Mouse (Mus musculus) heart, embryonic 11.5 days (tissue): ENCODE measurements around the gene Trim80. TPM values are rescaled to one million over a fixed set of nuclear protein-coding genes. Genes with fewer than 3 reads are reported as not detected.
"Not testable (repeated sequence)": the region's sequence is repeated elsewhere in the genome, so short reads cannot be mapped to it uniquely, and the experiment has no call there.

Source experiments
- ATAC-seq: fragments of 200-750 bp; cut with Nextera tagmentation; replicated peaks from 2 replicates; pipeline ENCODE4 v1.8.0; 2017; ENCODE audit warnings: moderate library complexity; ENCODE audit not compliant: insufficient number of reproducible peaks, low FRiP score, low TSS enrichment
- H3K27ac ChIP-seq: fragments of 300-500 bp; sonication (generic); 2 replicates; pipeline ENCODE4 v1.5.1; 2014; ENCODE audit warnings: mild to moderate bottlenecking, low read depth, low read length
- H3K27me3 ChIP-seq: fragments of 300-500 bp; sonication (generic); 2 replicates; pipeline ENCODE4 v1.6.1; 2014; ENCODE audit warnings: mild to moderate bottlenecking, low read length, mixed read lengths; ENCODE audit not compliant: control insufficient read depth, insufficient read depth
- H3K36me3 ChIP-seq: fragments of 300-500 bp; sonication (generic); 2 replicates; pipeline ENCODE4 v1.6.1; 2014; ENCODE audit warnings: mild to moderate bottlenecking, low read length, moderate library complexity, mixed read lengths; ENCODE audit not compliant: control insufficient read depth, insufficient read depth
- H3K4me1 ChIP-seq: fragments of 300-500 bp; sonication (generic); 2 replicates; pipeline ENCODE4 v1.6.1; 2014; ENCODE audit warnings: low read length; ENCODE audit not compliant: control insufficient read depth, insufficient read depth
- H3K4me2 ChIP-seq: fragments of 300-500 bp; sonication (generic); 2 replicates; pipeline ENCODE4 v1.6.1; 2014; ENCODE audit warnings: mild to moderate bottlenecking, moderate library complexity
- H3K4me3 ChIP-seq: fragments of 300-500 bp; sonication (generic); 2 replicates; pipeline ENCODE4 v1.5.1; 2014; ENCODE audit warnings: low read depth, low read length
- H3K9ac ChIP-seq: fragments of 300-500 bp; sonication (generic); 2 replicates; pipeline ENCODE4 v1.6.1; 2014; ENCODE audit warnings: mild to moderate bottlenecking, low read depth, low read length, moderate library complexity
- H3K9me3 ChIP-seq: fragments of 300-500 bp; sonication (generic); replicated peaks from 2 replicates; pipeline ENCODE4 v1.6.1; 2016; ENCODE audit warnings: low read length; ENCODE audit not compliant: control insufficient read depth
- WGBS: fragments of 180-500 bp; shearing (Covaris S2); extraction: QIAGEN DNeasy Blood & Tissue Kit; methylation state at CpG from one replicate; pipeline ENCODE4 v1.1.7; 2014; ENCODE audit not compliant: insufficient replicate concordance; 5-methylcytosine and 5-hydroxymethylcytosine counted together
- polyA plus RNA-seq: library from polyadenylated mRNA; unstranded; fragments of >200 nt; fragmentation: Nextera tagmentation; extraction: Ambion mirVana; gene quantifications from 2 replicates; pipeline ENCODE4 v1.2.1, GENCODE M21; 2014

Trim80 gene
- polyA plus RNA-seq, 1 experiment from 2014 or later: 0.26 TPM

DNA sequence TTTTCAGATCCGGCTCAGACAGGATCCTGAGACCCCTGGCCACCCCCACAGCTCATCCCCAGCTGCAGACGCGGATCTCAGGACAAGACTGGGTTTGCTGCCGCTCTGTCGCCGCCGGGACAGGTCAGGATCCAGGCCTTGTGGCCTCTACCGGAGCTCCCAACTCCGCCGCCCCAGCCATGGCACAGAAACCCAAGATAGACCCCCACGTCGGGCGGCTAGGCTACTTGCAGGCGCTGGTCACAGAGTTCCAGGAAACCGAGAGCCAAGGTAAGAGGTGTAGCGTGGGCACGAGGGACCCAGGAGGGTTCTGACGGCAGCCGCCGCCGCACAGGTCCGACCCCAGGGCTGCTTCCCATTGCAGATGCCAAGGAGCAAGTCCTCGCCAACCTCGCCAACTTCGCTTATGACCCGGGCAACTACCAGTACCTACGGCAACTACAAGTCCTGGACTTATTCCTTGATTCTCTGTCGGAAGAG is 35.5 kb downstream of the Trim80 start:
- H3K4me2 ChIP-seq: peak overlapping the region; percentile 98
- H3K9ac ChIP-seq: peak overlapping the region; percentile 87
- H3K4me1 ChIP-seq: peaks cover 31% of the 10 kb centered on the region
- peak overlapping the region; percentile 92 for H3K4me3 ChIP-seq
- 5% methylated on average over 28 of the region's 28 CpGs for WGBS
- peak overlapping the region; percentile 15; the same call in 1 of the 2 replicates for H3K27ac ChIP-seq
- no peaks in the 10 kb centered on the region for H3K27me3 ChIP-seq
- H3K36me3 ChIP-seq: no peaks in the 10 kb centered on the region; the same call in 1 of the 2 replicates
- no peaks in the 10 kb centered on the region for H3K9me3 ChIP-seq
- ATAC-seq: 0 out of 2 replicates have a peak, but pooled peaks have one; percentile 4

DNA sequence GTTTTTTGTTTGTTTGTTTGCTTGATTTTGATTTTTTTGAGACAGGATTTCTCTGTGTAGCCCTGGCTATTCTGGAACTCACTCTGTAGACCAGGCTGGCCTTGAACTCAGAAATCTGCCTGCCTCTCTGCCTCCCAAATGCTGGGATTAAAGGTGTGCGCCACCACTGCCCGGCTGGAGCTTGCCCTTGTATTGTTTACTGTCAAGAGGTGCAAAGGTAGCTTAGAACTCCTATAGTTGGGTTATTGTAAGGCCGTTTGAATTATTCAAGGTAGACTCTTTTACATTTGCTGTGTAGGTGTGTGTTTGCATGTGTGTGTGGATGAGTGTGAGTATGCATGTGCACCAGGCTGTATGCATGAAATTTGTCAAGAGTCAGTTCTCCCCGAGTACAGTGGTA is 36.3 kb downstream of the Trim80 start:
- H3K9ac ChIP-seq: peak overlapping the region; percentile 87; the same call in 1 of the 2 replicates
- 77% methylated on average over 4 of the region's 4 CpGs for WGBS
- H3K9me3 ChIP-seq, H3K27me3 ChIP-seq, H3K27ac ChIP-seq, ATAC-seq, H3K36me3 ChIP-seq: not testable (repeated sequence)
- H3K4me1 ChIP-seq: peaks cover 31% of the 10 kb centered on the region
- H3K4me2 ChIP-seq: peak overlapping the region; percentile 98; the same call in 1 of the 2 replicates
- peak overlapping the region; percentile 92; the same call in 1 of the 2 replicates for H3K4me3 ChIP-seq

DNA sequence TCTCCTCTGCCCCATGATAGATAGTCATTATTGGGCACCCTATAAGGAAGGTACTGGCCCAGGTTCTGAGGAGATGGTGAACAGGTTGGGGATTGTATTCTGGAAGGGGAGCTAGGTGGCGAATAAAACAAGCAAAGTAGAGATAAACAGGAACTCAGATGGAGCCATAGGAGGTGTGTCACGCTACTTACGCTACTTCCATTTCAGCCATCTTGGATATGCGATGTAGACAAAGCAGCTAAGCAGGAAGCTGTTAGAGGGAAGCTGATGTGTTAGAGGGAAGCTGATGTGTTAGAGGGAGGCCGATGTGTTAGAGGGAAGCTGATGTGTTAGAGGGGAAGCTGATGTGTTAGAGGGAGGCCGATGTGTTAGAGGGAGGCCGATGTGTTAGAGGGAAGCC is 37.0 kb downstream of the Trim80 start:
- ATAC-seq, H3K4me2 ChIP-seq: not testable (repeated sequence)

DNA sequence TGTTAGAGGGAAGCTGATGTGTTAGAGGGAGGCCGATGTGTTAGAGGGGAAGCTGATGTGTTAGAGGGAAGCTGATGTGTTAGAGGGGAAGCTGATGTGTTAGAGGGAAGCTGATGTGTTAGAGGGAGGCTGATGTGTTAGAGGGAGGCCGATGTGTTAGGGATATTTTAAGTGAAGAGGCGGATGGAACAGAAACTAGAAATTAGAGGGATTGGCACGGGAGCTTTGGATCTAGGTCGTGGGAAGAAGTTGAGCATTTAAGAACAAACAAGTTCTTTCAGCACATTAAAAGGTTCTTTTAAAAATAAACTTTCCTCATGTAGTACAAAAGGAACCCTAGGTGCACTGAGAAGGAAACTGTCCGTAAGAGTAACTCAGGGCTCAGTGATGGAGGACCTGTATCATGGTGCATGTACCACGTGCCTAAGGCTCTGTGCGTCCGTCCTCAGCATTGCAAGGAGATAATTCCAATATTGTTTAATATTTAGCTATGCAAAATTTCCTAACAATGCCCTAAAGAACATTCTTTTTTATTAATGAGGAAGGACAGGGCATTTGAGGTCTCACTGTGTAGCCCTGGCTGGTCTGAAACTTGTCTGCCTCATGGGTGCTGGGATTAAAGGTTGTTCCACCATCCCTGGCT is 38.1 kb downstream of the Trim80 start:
- no peak overlapping the region for H3K9ac ChIP-seq
- 82% methylated on average over 9 of the region's 9 CpGs for WGBS

More for the DNA sequence above, 37.0 kb downstream of the Trim80 start:
- H3K9ac ChIP-seq, H3K4me3 ChIP-seq, H3K27ac ChIP-seq, H3K27me3 ChIP-seq, H3K9me3 ChIP-seq, H3K36me3 ChIP-seq: not testable (repeated sequence)
- WGBS: 75% methylated on average over 7 of the region's 7 CpGs
- peaks cover 31% of the 10 kb centered on the region for H3K4me1 ChIP-seq

DNA sequence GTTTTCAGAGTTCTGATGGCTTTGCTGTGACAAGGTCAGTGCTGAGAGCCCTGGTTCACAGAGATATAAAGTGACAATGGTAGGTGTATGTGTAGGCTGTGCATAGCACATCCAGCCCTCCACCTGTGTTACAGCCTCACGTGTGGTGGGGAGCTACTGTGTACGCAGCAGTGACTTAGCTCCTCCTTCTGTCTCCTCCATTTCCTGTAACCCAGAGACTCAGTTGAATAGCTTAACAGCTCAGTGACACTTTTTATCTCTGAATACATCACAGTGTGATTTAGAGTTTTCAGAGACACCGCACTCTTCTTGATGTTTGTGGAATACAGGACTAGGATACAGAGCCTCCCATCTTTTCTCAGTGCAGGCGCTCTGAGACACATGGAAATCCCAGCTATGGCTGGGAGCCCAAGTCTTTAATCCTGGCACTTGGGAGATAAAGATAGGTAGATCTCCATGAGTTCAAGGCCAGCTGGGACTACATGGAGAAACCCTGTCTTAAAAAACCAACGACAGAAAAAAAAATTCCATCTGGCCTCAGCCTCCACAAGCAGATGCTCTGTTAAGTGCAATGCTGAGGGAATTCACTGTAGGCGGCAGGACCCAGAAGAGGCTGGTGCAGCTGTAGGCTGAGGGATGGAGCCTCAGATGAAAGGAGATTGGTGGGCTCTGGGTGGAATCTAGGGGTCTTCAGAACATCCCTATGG is 41.4 kb downstream of the Trim80 start:
- H3K27me3 ChIP-seq: no peaks in the 10 kb centered on the region
- no peak overlapping the region for H3K4me2 ChIP-seq
- H3K4me3 ChIP-seq: no peak overlapping the region
- no peaks in the 10 kb centered on the region for H3K36me3 ChIP-seq
- no peak overlapping the region for H3K9ac ChIP-seq
- H3K4me1 ChIP-seq: peaks cover 7% of the 10 kb centered on the region
- WGBS: 70% methylated on average over 6 of the region's 6 CpGs
- H3K27ac ChIP-seq: no peak overlapping the region
- no peak for ATAC-seq
- H3K9me3 ChIP-seq: no peaks in the 10 kb centered on the region

More for the DNA sequence above, 38.1 kb downstream of the Trim80 start:
- Histone ChIP-seq H3K36me3 (no peaks in the 10 kb centered on the region; the same call in 1 of the 2 replicates), H3K27me3 (no peaks in the 10 kb centered on the region), H3K4me3 (no peak overlapping the region), H3K4me1 (peaks cover 23% of the 10 kb centered on the region), H3K4me2 (no peak overlapping the region), H3K27ac (no peak overlapping the region), H3K9me3 (no peaks in the 10 kb centered on the region)
- no peak for ATAC-seq

DNA sequence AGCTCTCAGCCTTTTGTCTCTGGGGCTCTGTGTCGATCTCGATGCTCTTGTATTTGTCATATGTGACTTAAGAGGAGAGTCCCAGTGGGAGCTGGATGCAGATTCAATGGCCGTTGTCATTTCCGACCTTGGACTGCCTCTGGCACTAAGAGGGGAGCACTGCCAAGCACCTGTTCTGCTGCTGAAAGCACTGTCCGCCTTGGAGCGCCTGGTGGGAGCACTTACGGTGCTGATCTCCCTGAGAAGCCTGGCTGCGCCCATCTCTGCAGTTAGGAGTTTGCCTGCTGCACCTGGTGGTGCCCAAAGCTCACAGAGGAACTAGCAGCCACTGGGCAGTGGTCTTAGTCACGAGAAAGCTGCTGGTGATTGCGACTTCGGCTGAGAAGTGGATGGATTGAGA is 42.9 kb downstream of the Trim80 start:
- no peak overlapping the region for H3K9ac ChIP-seq
- H3K27me3 ChIP-seq: no peaks in the 10 kb centered on the region
- H3K36me3 ChIP-seq: no peaks in the 10 kb centered on the region
- no peak for ATAC-seq
- no peak overlapping the region for H3K4me3 ChIP-seq
- peaks cover 6% of the 10 kb centered on the region for H3K4me1 ChIP-seq
- no peak overlapping the region for H3K4me2 ChIP-seq
- no peaks in the 10 kb centered on the region for H3K9me3 ChIP-seq
- 68% methylated on average over 11 of the region's 11 CpGs for WGBS
- H3K27ac ChIP-seq: no peak overlapping the region

DNA sequence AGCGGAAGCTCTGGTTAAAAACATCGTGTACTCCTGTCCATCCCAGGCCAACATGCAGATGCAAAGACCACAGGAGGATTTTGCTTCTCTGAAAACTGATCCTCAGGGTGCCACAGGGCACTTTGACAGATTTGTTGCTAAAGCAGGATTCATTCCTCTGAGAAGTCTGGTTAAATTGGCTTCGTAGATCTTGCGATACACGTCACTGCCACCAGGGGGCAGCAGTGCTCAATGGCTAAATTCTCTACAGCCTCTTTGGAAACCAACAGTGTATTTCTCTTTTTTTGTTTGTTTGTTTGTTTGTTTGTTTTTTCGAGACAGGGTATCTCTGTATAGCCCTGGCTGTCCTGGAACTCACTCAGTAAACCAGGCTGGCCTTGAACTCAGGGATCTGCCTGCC is 43.4 kb downstream of the Trim80 start:
- ATAC-seq: no peak
- H3K9ac ChIP-seq: no peak overlapping the region
- 0 out of 2 replicates have a peak, but pooled peaks cover 1% of the 10 kb centered on the region for H3K36me3 ChIP-seq
- no peak overlapping the region for H3K4me2 ChIP-seq
- H3K9me3 ChIP-seq: no peaks in the 10 kb centered on the region
- H3K27ac ChIP-seq: no peak overlapping the region
- H3K4me3 ChIP-seq: no peak overlapping the region
- peaks cover 6% of the 10 kb centered on the region for H3K4me1 ChIP-seq
- 18% methylated on average over 6 of the region's 6 CpGs for WGBS
- no peaks in the 10 kb centered on the region for H3K27me3 ChIP-seq

DNA sequence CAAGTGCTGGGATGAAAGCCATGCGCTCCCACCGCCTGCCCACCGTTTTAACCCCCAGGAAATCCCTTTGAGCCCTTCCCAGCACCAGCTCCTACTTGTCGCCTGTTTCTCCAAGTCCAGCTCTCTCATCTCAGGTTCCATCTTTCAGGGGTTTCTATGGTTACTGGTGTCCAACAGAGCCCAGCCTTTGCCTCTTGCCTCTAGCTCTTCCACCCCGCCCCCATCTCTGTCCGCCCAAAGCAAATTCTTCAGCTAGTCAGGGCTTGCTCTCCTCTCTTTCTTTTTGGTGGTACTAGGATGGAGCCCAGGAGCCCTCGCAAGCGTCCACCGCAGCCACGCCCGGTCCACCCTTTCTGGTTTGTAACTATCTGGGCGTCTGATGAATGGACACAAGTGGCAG is 44.8 kb downstream of the Trim80 start:
- no peak for ATAC-seq
- Histone ChIP-seq H3K4me1 (peaks cover 6% of the 10 kb centered on the region), H3K4me2 (no peak overlapping the region), H3K4me3 (no peak overlapping the region), H3K27ac (no peak overlapping the region), H3K9ac (no peak overlapping the region), H3K27me3 (no peaks in the 10 kb centered on the region), H3K9me3 (no peaks in the 10 kb centered on the region), H3K36me3 (0 out of 2 replicates have a peak, but pooled peaks cover 3% of the 10 kb centered on the region)
- WGBS: 74% methylated on average over 12 of the region's 12 CpGs
